Mouse (Mus musculus) bone marrow macrophage, adult 2 months (primary cell): ENCODE measurements around the gene Pou4f2.

Source experiments
- CTCF ChIP-seq: IDR thresholded peaks from 2 replicates; pipeline ENCODE4 v1.5.1; 2012; ENCODE audit warnings: low read depth, mild to moderate bottlenecking, low read length, moderate library complexity
- POLR2A ChIP-seq: IDR thresholded peaks from 2 replicates; pipeline ENCODE4 v1.6.1; 2012; ENCODE audit warnings: mild to moderate bottlenecking, low read depth, low read length, borderline replicate concordance

GRCm38 (mm10) chr8:78434340-78434739, 2.1 kb downstream of the Pou4f2 start:
- TF ChIP-seq CTCF (no peak), POLR2A (no peak)
